Mouse (Mus musculus): ENCODE measurements at regions not wholly inside any gene's neighbourhood (a gene's known extent, or its start where the extent isn't known, plus 50 kb on each side); places are given as distances from the start of the nearest gene placed in this dataset.
A peak's percentile ranks its signal among the peaks of the same experiment; 100 is the strongest.

DNA sequence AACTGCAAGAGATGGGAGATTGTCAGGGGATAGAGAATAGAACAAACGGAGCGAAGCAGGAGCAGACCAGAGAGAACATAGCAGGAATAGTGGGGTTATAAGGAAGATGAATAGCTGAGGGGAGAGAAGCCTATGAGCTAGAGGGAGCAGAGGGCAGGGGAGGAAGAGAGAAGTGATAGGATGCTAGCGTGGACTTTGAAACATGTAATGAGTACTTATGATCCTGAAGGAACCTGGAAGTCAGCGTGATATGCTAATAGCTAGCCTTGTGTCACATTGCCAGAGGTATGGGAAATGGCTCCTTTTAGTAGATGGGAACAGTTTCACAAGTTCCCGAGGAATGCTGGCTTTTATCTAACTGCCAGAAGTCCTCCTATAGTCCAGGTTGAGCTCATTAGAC is 51.8 kb downstream of the Calml3 start:
- H3K9me3 ChIP-seq (ENCODE audit: control insufficient read depth, low read length), result no peaks in the 10 kb centered on the region
- no peaks in the 10 kb centered on the region for H3K27me3 ChIP-seq (ENCODE audit: control insufficient read depth, insufficient read depth, low read depth, low read length)
- ATAC-seq (ENCODE audit: low read depth), result no peak
- H3K36me3 ChIP-seq (ENCODE audit: control insufficient read depth, insufficient read depth, low read length), result no peaks in the 10 kb centered on the region
- H3K4me3 ChIP-seq (ENCODE audit: low read length), result no peak overlapping the region
- peaks cover 23% of the 10 kb centered on the region for H3K4me1 ChIP-seq (replicated peaks; ENCODE audit: control insufficient read depth, insufficient read depth, low read length)
- no peak overlapping the region for H3K9ac ChIP-seq (ENCODE audit: low read length)
- WGBS, result 81% methylated on average over 5 of the region's 5 CpGs
- no peak overlapping the region for H3K4me2 ChIP-seq (ENCODE audit: low read depth, low read length)
- H3K27ac ChIP-seq (ENCODE audit: low read length), result 0 out of 2 replicates have a peak overlapping the region, but pooled peaks have one; percentile 4

DNA sequence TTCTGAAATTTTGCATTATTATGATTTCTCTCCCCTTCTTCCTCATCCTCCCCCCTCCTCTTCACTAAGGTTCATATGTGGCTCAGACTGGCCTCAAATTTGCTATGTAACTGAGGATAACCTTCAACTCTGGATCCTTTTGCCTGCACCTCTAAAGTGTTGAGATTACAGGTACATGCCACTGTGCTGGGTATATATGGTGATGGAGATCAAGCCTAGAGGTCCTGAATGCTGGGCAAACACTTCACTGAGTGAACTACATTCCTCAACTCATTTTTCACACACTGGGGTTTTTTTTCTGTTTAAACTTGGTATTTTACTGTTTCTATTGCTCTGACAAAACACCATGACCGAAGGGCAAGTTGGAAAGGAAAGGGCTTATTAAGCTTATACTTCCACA is 52.9 kb downstream of the Calml3 start:
- no peaks in the 10 kb centered on the region for H3K9me3 ChIP-seq (ENCODE audit: control insufficient read depth, low read length)
- peaks cover 25% of the 10 kb centered on the region for H3K4me1 ChIP-seq (replicated peaks; ENCODE audit: control insufficient read depth, insufficient read depth, low read length)
- H3K9ac ChIP-seq (ENCODE audit: low read length), result no peak overlapping the region
- ATAC-seq (ENCODE audit: low read depth), result peak; percentile 88
- no peak overlapping the region for H3K4me3 ChIP-seq (ENCODE audit: low read length)
- no peak overlapping the region for H3K4me2 ChIP-seq (ENCODE audit: low read depth, low read length)
- H3K27me3 ChIP-seq (ENCODE audit: control insufficient read depth, insufficient read depth, low read depth, low read length), result no peaks in the 10 kb centered on the region
- 37% methylated on average over 1 of the region's 1 CpGs for WGBS
- no peaks in the 10 kb centered on the region for H3K36me3 ChIP-seq (ENCODE audit: control insufficient read depth, insufficient read depth, low read length)
- peak overlapping the region; percentile 86 for H3K27ac ChIP-seq (ENCODE audit: low read length)

DNA sequence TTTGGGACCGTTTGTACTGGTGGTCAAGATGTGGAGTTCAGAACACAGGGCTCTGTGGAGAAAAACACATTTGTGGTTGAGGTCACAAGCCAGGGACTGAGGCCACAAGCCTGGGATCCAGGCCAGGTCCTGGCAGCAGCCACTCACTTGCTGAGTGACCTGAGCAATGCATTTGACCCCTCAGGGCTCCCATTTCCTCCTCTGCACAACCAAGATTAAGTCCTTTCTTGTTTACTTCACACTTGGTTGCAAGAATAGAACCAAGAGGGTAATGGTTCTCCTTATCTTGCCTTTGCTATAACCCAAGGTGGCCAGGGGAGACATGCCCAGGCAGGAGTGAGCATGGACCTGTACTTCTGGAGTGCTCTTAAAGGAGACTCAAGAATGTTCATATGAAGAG is 53.4 kb downstream of the Calml3 start:
- WGBS, result 19% methylated on average over 1 of the region's 1 CpGs
- H3K27me3 ChIP-seq (ENCODE audit: control insufficient read depth, insufficient read depth, low read depth, low read length), result no peaks in the 10 kb centered on the region
- no peak overlapping the region for H3K4me2 ChIP-seq (ENCODE audit: low read depth, low read length)
- H3K4me3 ChIP-seq (ENCODE audit: low read length), result no peak overlapping the region
- no peak overlapping the region for H3K9ac ChIP-seq (ENCODE audit: low read length)
- H3K4me1 ChIP-seq (replicated peaks; ENCODE audit: control insufficient read depth, insufficient read depth, low read length), result peaks cover 25% of the 10 kb centered on the region
- H3K36me3 ChIP-seq (ENCODE audit: control insufficient read depth, insufficient read depth, low read length), result no peaks in the 10 kb centered on the region
- no peaks in the 10 kb centered on the region for H3K9me3 ChIP-seq (ENCODE audit: control insufficient read depth, low read length)
- peak overlapping the region; percentile 86 for H3K27ac ChIP-seq (ENCODE audit: low read length)
- ATAC-seq (ENCODE audit: low read depth), result peak; percentile 86

DNA sequence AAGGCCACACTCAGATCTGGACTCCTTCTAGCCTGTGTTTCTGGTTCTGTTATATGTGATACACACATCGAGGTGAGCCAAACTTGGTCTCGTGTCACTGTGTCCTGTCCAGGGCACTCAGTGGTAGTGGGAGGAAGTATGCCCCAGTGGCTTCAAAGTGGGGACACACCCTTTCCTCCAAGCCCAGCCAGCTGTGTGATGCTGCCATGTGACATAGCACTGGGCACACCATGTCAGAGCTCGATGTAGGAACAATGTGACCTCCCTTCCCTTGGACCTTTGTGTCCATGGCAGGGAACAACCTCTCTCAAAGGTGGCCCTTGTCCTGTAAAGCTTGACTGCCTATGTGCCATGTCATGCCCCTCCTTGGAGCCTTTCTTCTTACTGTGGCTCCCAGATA is 54.5 kb downstream of the Calml3 start:
- H3K4me1 ChIP-seq (replicated peaks; ENCODE audit: control insufficient read depth, insufficient read depth, low read length), result peaks cover 25% of the 10 kb centered on the region
- H3K4me3 ChIP-seq (ENCODE audit: low read length), result no peak overlapping the region
- no peaks in the 10 kb centered on the region for H3K36me3 ChIP-seq (ENCODE audit: control insufficient read depth, insufficient read depth, low read length)
- no peak overlapping the region for H3K4me2 ChIP-seq (ENCODE audit: low read depth, low read length)
- no peaks in the 10 kb centered on the region for H3K9me3 ChIP-seq (ENCODE audit: control insufficient read depth, low read length)
- 65% methylated on average over 3 of the region's 3 CpGs for WGBS
- H3K9ac ChIP-seq (ENCODE audit: low read length), result no peak overlapping the region
- no peaks in the 10 kb centered on the region for H3K27me3 ChIP-seq (ENCODE audit: control insufficient read depth, insufficient read depth, low read depth, low read length)
- no peak for ATAC-seq (ENCODE audit: low read depth)
- peak overlapping the region; percentile 86 for H3K27ac ChIP-seq (ENCODE audit: low read length)

DNA sequence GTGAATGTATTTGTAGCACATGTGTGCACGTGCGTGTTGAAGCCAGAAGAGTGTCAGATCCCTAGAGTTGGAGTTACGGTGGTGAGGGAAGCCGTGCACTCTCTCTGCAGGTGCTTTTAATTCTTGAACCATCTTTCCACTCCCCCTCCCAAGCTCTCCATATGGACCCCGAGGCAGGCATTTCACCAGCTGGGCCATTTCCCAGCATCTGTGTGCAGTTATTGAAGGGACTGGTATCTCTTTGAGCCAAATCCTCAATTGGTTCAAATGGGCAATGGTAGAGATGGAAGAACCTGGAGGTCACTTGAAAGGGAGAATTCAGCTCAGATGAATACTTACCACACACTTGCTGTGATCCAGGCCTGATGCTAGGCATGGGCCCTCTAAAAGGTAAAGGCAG is 55.3 kb downstream of the Calml3 start:
- ATAC-seq (ENCODE audit: low read depth), result no peak
- WGBS, result 81% methylated on average over 5 of the region's 5 CpGs
- no peak overlapping the region for H3K9ac ChIP-seq (ENCODE audit: low read length)
- no peak overlapping the region for H3K4me3 ChIP-seq (ENCODE audit: low read length)
- H3K4me1 ChIP-seq (replicated peaks; ENCODE audit: control insufficient read depth, insufficient read depth, low read length), result peaks cover 25% of the 10 kb centered on the region
- no peaks in the 10 kb centered on the region for H3K27me3 ChIP-seq (ENCODE audit: control insufficient read depth, insufficient read depth, low read depth, low read length)
- no peak overlapping the region for H3K27ac ChIP-seq (ENCODE audit: low read length)
- H3K4me2 ChIP-seq (ENCODE audit: low read depth, low read length), result no peak overlapping the region
- no peaks in the 10 kb centered on the region for H3K36me3 ChIP-seq (ENCODE audit: control insufficient read depth, insufficient read depth, low read length)
- H3K9me3 ChIP-seq (ENCODE audit: control insufficient read depth, low read length), result no peaks in the 10 kb centered on the region

DNA sequence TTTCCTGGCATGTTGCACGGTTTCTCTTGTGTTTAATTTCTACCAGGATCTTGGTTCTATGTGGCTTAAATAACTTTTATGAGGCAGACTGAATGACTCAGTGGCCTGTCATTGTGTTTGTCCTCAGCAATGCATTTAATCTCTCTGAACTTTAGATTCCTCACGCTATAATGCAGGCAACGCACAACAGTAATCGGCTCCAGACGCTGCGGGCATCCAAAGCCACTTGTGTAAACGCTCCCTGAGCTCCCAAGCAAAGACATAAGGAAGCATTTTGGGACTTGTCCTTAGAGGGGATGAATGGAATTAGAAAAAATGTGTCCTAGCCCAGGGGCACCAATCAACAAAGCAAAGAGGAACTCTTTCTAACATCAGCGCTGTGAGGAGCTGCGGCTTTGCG is 57.6 kb downstream of the Calml3 start:
- Histone ChIP-seq H3K27me3 (ENCODE audit: control insufficient read depth, insufficient read depth, low read depth, low read length) (no peaks in the 10 kb centered on the region), H3K36me3 (ENCODE audit: control insufficient read depth, insufficient read depth, low read length) (no peaks in the 10 kb centered on the region), H3K4me2 (ENCODE audit: low read depth, low read length) (no peak overlapping the region), H3K4me3 (ENCODE audit: low read length) (no peak overlapping the region), H3K9ac (ENCODE audit: low read length) (no peak overlapping the region), H3K27ac (ENCODE audit: low read length) (0 out of 2 replicates have a peak overlapping the region, but pooled peaks have one; percentile 5), H3K9me3 (ENCODE audit: control insufficient read depth, low read length) (no peaks in the 10 kb centered on the region), H3K4me1 (replicated peaks; ENCODE audit: control insufficient read depth, insufficient read depth, low read length) (peaks cover 40% of the 10 kb centered on the region)
- no peak for ATAC-seq (ENCODE audit: low read depth)
- 75% methylated on average over 10 of the region's 10 CpGs for WGBS

DNA sequence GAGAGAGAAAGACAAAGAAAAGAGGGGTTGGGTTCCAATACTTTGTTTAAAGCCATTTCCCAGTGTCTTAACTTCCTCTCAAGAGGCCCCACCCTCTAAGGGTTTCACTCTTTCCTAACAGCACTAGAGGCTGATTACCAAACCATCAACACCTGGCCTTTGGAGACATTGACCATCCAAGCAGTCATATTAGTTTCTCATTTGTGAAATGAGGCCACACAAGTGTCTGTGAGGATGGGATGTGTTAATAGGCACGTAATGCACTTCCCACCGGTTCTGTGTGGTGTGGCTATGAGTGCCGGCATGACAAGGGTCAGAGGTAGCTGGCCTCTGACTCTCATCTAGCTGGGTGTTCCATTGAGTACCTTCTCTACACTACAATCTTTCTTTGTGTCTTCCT is 59.2 kb downstream of the Calml3 start:
- Histone ChIP-seq H3K27me3 (ENCODE audit: control insufficient read depth, insufficient read depth, low read depth, low read length) (no peaks in the 10 kb centered on the region), H3K36me3 (ENCODE audit: control insufficient read depth, insufficient read depth, low read length) (no peaks in the 10 kb centered on the region), H3K4me3 (ENCODE audit: low read length) (no peak overlapping the region), H3K4me1 (replicated peaks; ENCODE audit: control insufficient read depth, insufficient read depth, low read length) (peaks cover 26% of the 10 kb centered on the region), H3K9ac (ENCODE audit: low read length) (no peak overlapping the region), H3K4me2 (ENCODE audit: low read depth, low read length) (no peak overlapping the region), H3K27ac (ENCODE audit: low read length) (no peak overlapping the region), H3K9me3 (ENCODE audit: control insufficient read depth, low read length) (no peaks in the 10 kb centered on the region)
- WGBS, result 71% methylated on average over 3 of the region's 3 CpGs
- ATAC-seq (ENCODE audit: low read depth), result no peak

DNA sequence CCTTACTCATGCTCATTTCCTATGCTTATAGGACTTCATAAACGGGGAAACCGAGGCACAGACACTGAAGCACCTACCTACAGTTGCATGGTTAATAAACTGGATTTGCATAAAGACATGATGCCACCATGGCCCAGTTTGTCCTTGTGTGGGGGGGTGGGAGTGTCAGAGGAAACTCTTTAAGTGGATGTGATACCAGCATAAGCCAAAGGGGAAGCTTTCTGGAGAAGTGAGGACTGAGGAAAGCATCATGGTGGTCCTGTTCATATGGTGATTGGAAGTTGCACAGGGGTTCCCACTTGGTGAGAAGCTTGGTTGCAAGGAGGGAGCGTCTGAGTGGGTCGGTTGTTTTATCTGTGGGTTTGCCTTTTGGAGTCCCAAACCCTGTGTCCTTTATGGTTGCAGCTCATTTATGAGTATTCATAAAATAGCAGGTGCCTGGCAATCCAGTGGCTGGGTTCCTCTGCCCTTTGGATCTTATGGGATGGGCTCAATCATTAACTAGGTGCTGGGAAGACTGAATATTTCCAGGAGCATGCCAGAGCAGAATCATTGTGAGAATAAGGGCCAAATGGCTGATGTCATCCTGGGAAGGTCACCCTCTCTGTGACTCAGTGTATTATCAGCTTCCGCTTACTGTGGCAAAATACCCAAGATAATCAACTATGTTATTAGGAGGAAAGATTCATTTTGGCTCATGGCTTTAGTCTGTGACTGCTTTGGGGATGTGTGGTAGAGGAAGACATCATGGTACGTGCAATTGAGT is 60.2 kb downstream of the Calml3 start:
- H3K4me1 ChIP-seq (replicated peaks; ENCODE audit: control insufficient read depth, insufficient read depth, low read length), result peaks cover 21% of the 10 kb centered on the region
- no peak overlapping the region for H3K4me3 ChIP-seq (ENCODE audit: low read length)
- H3K27ac ChIP-seq (ENCODE audit: low read length), result no peak overlapping the region
- no peak overlapping the region for H3K9ac ChIP-seq (ENCODE audit: low read length)
- H3K4me2 ChIP-seq (ENCODE audit: low read depth, low read length), result no peak overlapping the region
- no peaks in the 10 kb centered on the region for H3K27me3 ChIP-seq (ENCODE audit: control insufficient read depth, insufficient read depth, low read depth, low read length)
- ATAC-seq (ENCODE audit: low read depth), result no peak
- H3K36me3 ChIP-seq (ENCODE audit: control insufficient read depth, insufficient read depth, low read length), result no peaks in the 10 kb centered on the region
- no peaks in the 10 kb centered on the region for H3K9me3 ChIP-seq (ENCODE audit: control insufficient read depth, low read length)
- WGBS, result 84% methylated on average over 6 of the region's 6 CpGs

DNA sequence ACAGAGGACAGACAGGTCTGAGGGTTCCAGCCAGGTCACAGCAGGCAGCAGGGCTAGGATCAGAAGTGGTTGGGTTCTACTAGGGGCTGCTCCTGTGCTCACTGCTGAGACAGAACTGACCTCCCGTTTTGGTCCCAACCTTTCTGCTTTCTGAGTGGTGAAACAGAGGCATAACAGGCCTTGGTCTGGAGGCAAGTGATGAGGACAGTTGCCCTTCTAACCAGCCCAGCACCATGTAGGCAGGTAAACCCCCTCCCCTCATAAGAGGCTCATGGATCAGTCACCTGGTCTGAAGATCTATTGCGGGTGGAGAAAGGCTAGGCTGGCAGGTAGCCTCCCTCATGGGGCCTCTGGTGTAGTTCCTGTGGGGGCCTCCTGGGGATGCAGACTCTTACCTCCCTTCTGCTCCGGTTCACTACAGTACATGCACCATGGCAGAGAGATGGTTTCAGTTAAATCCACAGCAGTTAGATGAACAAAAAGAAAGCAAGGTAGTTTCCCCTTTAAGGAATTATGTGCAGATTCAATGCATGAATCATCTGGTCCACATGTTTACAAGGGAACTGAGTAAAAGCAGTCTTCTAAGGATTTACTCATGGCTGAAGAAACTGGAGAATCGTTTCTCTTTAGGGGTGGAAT is 61.2 kb downstream of the Calml3 start:
- H3K27me3 ChIP-seq (ENCODE audit: control insufficient read depth, insufficient read depth, low read depth, low read length), result no peaks in the 10 kb centered on the region
- H3K9me3 ChIP-seq (ENCODE audit: control insufficient read depth, low read length), result no peaks in the 10 kb centered on the region
- H3K4me3 ChIP-seq (ENCODE audit: low read length), result no peak overlapping the region
- H3K27ac ChIP-seq (ENCODE audit: low read length), result peak overlapping the region; percentile 85
- ATAC-seq (ENCODE audit: low read depth), result peak; percentile 73
- WGBS, result 13% methylated on average over 4 of the region's 4 CpGs
- H3K9ac ChIP-seq (ENCODE audit: low read length), result no peak overlapping the region
- H3K4me1 ChIP-seq (replicated peaks; ENCODE audit: control insufficient read depth, insufficient read depth, low read length), result peaks cover 21% of the 10 kb centered on the region
- H3K4me2 ChIP-seq (ENCODE audit: low read depth, low read length), result peak overlapping the region; percentile 5; the same call in 1 of the 2 replicates
- no peaks in the 10 kb centered on the region for H3K36me3 ChIP-seq (ENCODE audit: control insufficient read depth, insufficient read depth, low read length)

Data from lung, embryonic 16.5 days (tissue).